Mouse (Mus musculus) embryonic fibroblast, embryonic 13.5 days (primary cell): Measurements from ENCODE around the gene Map4k1.

Source experiments
- CTCF ChIP-seq: IDR thresholded peaks from 2 replicates; pipeline ENCODE4 v1.5.1; 2011; ENCODE audit warnings: mild to moderate bottlenecking, control low read depth, low read length, moderate library complexity, borderline replicate concordance; ENCODE audit not compliant: insufficient read depth
- POLR2A ChIP-seq: IDR thresholded peaks from 2 replicates; pipeline ENCODE4 v1.6.1; 2011; ENCODE audit warnings: low read depth, mild to moderate bottlenecking, control low read depth, low read length, moderate library complexity

DNA sequence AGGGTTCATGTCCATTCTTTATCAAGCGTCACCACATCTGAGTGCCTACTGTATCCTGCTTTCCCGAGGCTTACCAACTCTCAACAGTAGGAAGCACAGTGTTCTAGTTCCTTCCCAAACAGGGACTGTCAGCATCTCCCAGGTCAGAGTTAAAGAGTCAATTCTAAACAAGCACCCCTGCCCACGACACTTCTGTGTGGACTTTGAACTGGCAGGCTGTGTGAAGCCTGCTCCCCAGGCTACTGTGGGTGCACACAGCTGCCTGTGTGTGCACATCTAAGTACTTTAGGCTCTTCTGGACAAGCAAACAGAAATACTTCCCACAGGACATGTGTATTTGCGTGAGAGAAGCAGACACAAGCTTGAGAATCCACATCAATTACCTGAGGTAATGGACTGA lies 40.3 kb upstream of the Map4k1 start:
- TF ChIP-seq CTCF: no peak
- no peak for TF ChIP-seq POLR2A
